In genomic region chr7:96211618-96212021, GRCm38 (mm10) we compare ENCODE assay signal across 9 mouse cellular contexts. TPM values are rescaled to one million over a fixed set of nuclear protein-coding genes. Genes with fewer than 3 reads are reported as not detected.
DNase-seq lines count a peak whose midpoint lies in the region; ATAC-seq and TF ChIP-seq lines count a peak whose summit lies in the region.
"Had no signal": no experiment of that assay in that cellular context is flagged by ENCODE, and none has a peak within 500 bp of the region (broad histone marks: within the 10 kb centered on the region; RNA-seq: fewer than 3 reads in every experiment).

No protein-coding gene starts in this region.

- peaks cover 33% of the 10 kb centered on the region for H3K4me1 ChIP-seq in heart, embryonic 15.5 days (replicated peaks)
- H3K4me1 ChIP-seq in midbrain, embryonic 16.5 days (ENCODE audit: control insufficient read depth, insufficient read depth, low read length): peaks cover 17% of the 10 kb centered on the region

- H3K4me2 ChIP-seq in heart, embryonic 15.5 days: peak overlapping the region; percentile 90
- peak overlapping the region; percentile 91 for H3K4me2 ChIP-seq in midbrain, embryonic 16.5 days (ENCODE audit: low read length)

- under 1% methylated on average over 17 of the region's 17 CpGs for WGBS in heart, embryonic 15.5 days
- WGBS in midbrain, embryonic 16.5 days: under 1% methylated on average over 17 of the region's 17 CpGs

- peaks cover 34% of the 10 kb centered on the region for H3K27me3 ChIP-seq in heart, embryonic 15.5 days
- H3K27me3 ChIP-seq in midbrain, embryonic 16.5 days (ENCODE audit: control insufficient read depth, insufficient read depth, low read depth, low read length): no peaks in the 10 kb centered on the region; the same call in 1 of the 2 replicates

- peak; percentile 19 for DNase-seq in gastrocnemius, adult 2 months
- DNase-seq in gastrocnemius, adult 8-10 months (ENCODE audit: low spot score in 2 of 2): no peak
- peak; percentile 60 for DNase-seq in brain, embryonic 14.5 days (ENCODE audit: low read depth)
- DNase-seq in layer of hippocampus, postnatal 25 days (ENCODE audit: extremely low spot score in 1 of 2, low spot score in 1 of 2): peak; percentile 25 to 44
- DNase-seq in urinary bladder, postnatal 10 days (ENCODE audit: low spot score): no peak
- DNase-seq in thymus, postnatal 14 days: no peak

- H3K36me3 ChIP-seq in heart, embryonic 15.5 days: no peaks in the 10 kb centered on the region
- no peaks in the 10 kb centered on the region for H3K36me3 ChIP-seq in midbrain, embryonic 16.5 days (ENCODE audit: control insufficient read depth, insufficient read depth, low read length)

- intact Hi-C loops in gastrocnemius, adult 2 months (cut with DNase I): no loop called here

- H3K9me3 ChIP-seq in heart, embryonic 15.5 days (replicated peaks): no peaks in the 10 kb centered on the region
- no peaks in the 10 kb centered on the region; the same call in 1 of the 2 replicates for H3K9me3 ChIP-seq in midbrain, embryonic 16.5 days (replicated peaks; ENCODE audit: control insufficient read depth, low read length, poor library complexity, severe bottlenecking)
- H3K9me3 ChIP-seq: megakaryocyte, embryonic 14.5 days had no signal

- H3K4me3 ChIP-seq in gastrocnemius, adult 2 months: peak overlapping the region; percentile 77
- peak overlapping the region; percentile 73 for H3K4me3 ChIP-seq in heart, embryonic 15.5 days
- H3K4me3 ChIP-seq in midbrain, embryonic 16.5 days (ENCODE audit: low read depth, low read length): peak overlapping the region; percentile 85
- H3K4me3 ChIP-seq: megakaryocyte, embryonic 14.5 days had no signal

- ATAC-seq in heart, embryonic 15.5 days (replicated peaks; ENCODE audit: insufficient number of reproducible peaks, insufficient read depth, low FRiP score, low read depth): no peak
- no peak for ATAC-seq in midbrain, embryonic 16.5 days

- peak overlapping the region; percentile 71 for H3K9ac ChIP-seq in heart, embryonic 15.5 days
- peak overlapping the region; percentile 97 for H3K9ac ChIP-seq in midbrain, embryonic 16.5 days (ENCODE audit: low read depth, low read length)

- TF ChIP-seq CTCF in gastrocnemius, adult 2 months (IDR thresholded peaks at IDR 0.05): no peak
- TF ChIP-seq CTCF in brain, embryonic 14.5 days (IDR thresholded peaks at IDR 0.05; ENCODE audit: borderline replicate concordance, extremely low read depth, insufficient read depth, insufficient read length): no peak

- no peak overlapping the region for H3K27ac ChIP-seq in gastrocnemius, adult 2 months
- H3K27ac ChIP-seq in heart, embryonic 15.5 days: no peak overlapping the region
- peak overlapping the region; percentile 98 for H3K27ac ChIP-seq in midbrain, embryonic 16.5 days (ENCODE audit: low read length)

- no peak for TF ChIP-seq POLR2A in brain, embryonic 14.5 days (IDR thresholded peaks at IDR 0.05; ENCODE audit: borderline replicate concordance, extremely low read depth, insufficient read depth, insufficient read length, poor library complexity, severe bottlenecking)

RNA-seq across cellular contexts. Expression of gene Tenm4, which starts 40.6 kb away (rescaled TPM):
- total RNA-seq in gastrocnemius, adult 2 months (2021): under 1 TPM; 0.13 to 0.73 TPM
- 1 to 10 TPM in 3 of 4 experiments, under 1 TPM in 1; 0.77 to 2.5 (median 2.0) TPM for total RNA-seq in gastrocnemius, adult 8-10 months (2022)
- 19.0 and 31.2 TPM in 2 replicates for polyA plus RNA-seq in brain, embryonic 14.5 days (2012; rRNA removed)
- 7.9 and 11.1 TPM in 2 replicates for polyA plus RNA-seq in heart, embryonic 15.5 days (2015; fragmentation: Nextera tagmentation; extraction: Ambion mirVana)
- 100 to 1,000 TPM in 1 of 2 experiments, 10 to 100 TPM in 1; 96.7 to 119 TPM for total RNA-seq in layer of hippocampus, postnatal 25 days (2021)
- 41.4 and 53.4 TPM in 2 replicates for polyA plus RNA-seq in midbrain, embryonic 16.5 days (2015; fragmentation: Nextera tagmentation; extraction: Ambion mirVana)

Comparison
In these comparisons a context has a peak if more than half of its experiments do, and no peak if none do; other contexts are left out.
1. DNase-seq: peak in gastrocnemius, adult 2 months (single experiment), brain, embryonic 14.5 days (single experiment) and layer of hippocampus, postnatal 25 days (2 of 2); none in gastrocnemius, adult 8-10 months (0 of 2), urinary bladder, postnatal 10 days (single experiment) and thymus, postnatal 14 days (single experiment).
2. RNA of gene Tenm4, which starts 40.6 kb away (total RNA-seq): 96.7 to 119 TPM in layer of hippocampus, postnatal 25 days; 0.77 to 2.5 TPM in gastrocnemius, adult 8-10 months and 0.13 to 0.73 TPM in gastrocnemius, adult 2 months; every median in the first group is over 10 times any median in the second.
3. Peak in every context shown above with its lines, with median percentiles within 50 percentile points of each other: H3K4me3 ChIP-seq.